Mouse (Mus musculus) ES-Bruce4 (cell line): ENCODE results near the gene Gm28042. TPM values are rescaled to one million over a fixed set of nuclear protein-coding genes. Genes with fewer than 3 reads are reported as not detected.

Source experiments
- H3K27ac ChIP-seq: 2 replicates; pipeline ENCODE4 v1.5.1; 2012; ENCODE audit warnings: low read length, inconsistent platforms; ENCODE audit not compliant: insufficient read depth
- H3K27me3 ChIP-seq: 2 replicates; pipeline ENCODE4 v1.6.1; 2012; ENCODE audit warnings: mild to moderate bottlenecking, low read length, inconsistent platforms; ENCODE audit not compliant: control insufficient read depth, poor library complexity, insufficient read depth, severe bottlenecking
- H3K36me3 ChIP-seq: 2 replicates; pipeline ENCODE4 v1.6.1; 2012; ENCODE audit warnings: inconsistent platforms, mild to moderate bottlenecking, low read length, moderate library complexity; ENCODE audit not compliant: control insufficient read depth, poor library complexity, insufficient read depth, severe bottlenecking
- H3K4me1 ChIP-seq: one replicate; pipeline ENCODE4 v1.8.1; 2011; ENCODE audit warnings: low read length; ENCODE audit not compliant: control insufficient read depth, insufficient read depth
- H3K4me3 ChIP-seq: 2 replicates; pipeline ENCODE4 v1.5.1; 2011; ENCODE audit warnings: low read depth, mild to moderate bottlenecking, low read length
- H3K9ac ChIP-seq: 2 replicates; pipeline ENCODE4 v1.6.1; 2012; ENCODE audit warnings: low read depth, mild to moderate bottlenecking, inconsistent platforms; ENCODE audit not compliant: poor library complexity, severe bottlenecking
- H3K9me3 ChIP-seq: replicated peaks from 2 replicates; pipeline ENCODE4 v1.6.1; 2012; ENCODE audit warnings: mild to moderate bottlenecking, low read length, inconsistent platforms; ENCODE audit not compliant: control insufficient read depth, poor library complexity, insufficient read depth, severe bottlenecking
- CTCF ChIP-seq: IDR thresholded peaks from one replicate; pipeline ENCODE4 v1.8.1; 2011; ENCODE audit warnings: low read depth, low read length
- EP300 ChIP-seq: IDR thresholded peaks from 2 replicates; pipeline ENCODE4 v1.6.1; 2011; ENCODE audit warnings: low read depth, low read length; ENCODE audit not compliant: insufficient read depth
- POLR2A ChIP-seq: IDR thresholded peaks from one replicate; pipeline ENCODE4 v1.8.1; 2011; ENCODE audit warnings: low read length; ENCODE audit not compliant: insufficient read depth
- polyA plus RNA-seq: library from polyadenylated mRNA; stranded (reverse); fragments of >200 nt; gene quantifications from 2 replicates; pipeline ENCODE4 v1.2.4, GENCODE M21; 2011; ENCODE audit warnings: low read depth; ENCODE audit not compliant: missing spikeins, insufficient read depth, insufficient read length

Gm28042 gene
- polyA plus RNA-seq, 1 experiment: 3.5 TPM

GRCm38 (mm10) chr2:119995391-119996281, 31.7 kb upstream of the Gm28042 start:
- no peak for TF ChIP-seq POLR2A
- TF ChIP-seq EP300: no peak
- TF ChIP-seq CTCF: no peak
- Histone ChIP-seq H3K4me3 (no peak overlapping the region), H3K4me1 (no peaks in the 10 kb centered on the region), H3K27me3 (no peaks in the 10 kb centered on the region), H3K9me3 (no peaks in the 10 kb centered on the region), H3K27ac (no peak overlapping the region), H3K9ac (no peak overlapping the region), H3K36me3 (no peaks in the 10 kb centered on the region)

GRCm38 (mm10) chr2:119997354-119997753, 29.9 kb upstream of the Gm28042 start:
- no peak overlapping the region for H3K27ac ChIP-seq
- no peaks in the 10 kb centered on the region for H3K9me3 ChIP-seq
- no peaks in the 10 kb centered on the region for H3K27me3 ChIP-seq
- H3K9ac ChIP-seq: no peak overlapping the region
- H3K4me3 ChIP-seq: no peak overlapping the region
- no peaks in the 10 kb centered on the region for H3K36me3 ChIP-seq
- no peaks in the 10 kb centered on the region for H3K4me1 ChIP-seq
- no peak for TF ChIP-seq CTCF
- TF ChIP-seq POLR2A: no peak
- no peak for TF ChIP-seq EP300

- Histone ChIP-seq H3K36me3 (no peaks in the 10 kb centered on the region), H3K27ac (no peak overlapping the region), H3K9ac (no peak overlapping the region), H3K4me1 (no peaks in the 10 kb centered on the region), H3K27me3 (no peaks in the 10 kb centered on the region), H3K4me3 (no peak overlapping the region), H3K9me3 (no peaks in the 10 kb centered on the region)
- no peak for TF ChIP-seq POLR2A
- TF ChIP-seq CTCF: no peak
- TF ChIP-seq EP300: no peak
These were observed 27.6 kb upstream of the Gm28042 start for GRCm38 (mm10) chr2:119999731-120000130.

GRCm38 (mm10) chr2:120000882-120001584, 26.3 kb upstream of the Gm28042 start:
- H3K4me3 ChIP-seq: no peak overlapping the region
- no peak overlapping the region for H3K9ac ChIP-seq
- H3K9me3 ChIP-seq: no peaks in the 10 kb centered on the region
- H3K4me1 ChIP-seq: no peaks in the 10 kb centered on the region
- no peaks in the 10 kb centered on the region for H3K36me3 ChIP-seq
- H3K27me3 ChIP-seq: no peaks in the 10 kb centered on the region
- H3K27ac ChIP-seq: no peak overlapping the region
- no peak for TF ChIP-seq POLR2A
- TF ChIP-seq EP300: no peak
- no peak for TF ChIP-seq CTCF

- H3K9me3 ChIP-seq: no peaks in the 10 kb centered on the region
- no peak overlapping the region for H3K4me3 ChIP-seq
- TF ChIP-seq EP300 (no peak), CTCF (no peak), POLR2A (no peak)
- no peak overlapping the region for H3K9ac ChIP-seq
- H3K27me3 ChIP-seq: no peaks in the 10 kb centered on the region
- no peak overlapping the region for H3K27ac ChIP-seq
- no peaks in the 10 kb centered on the region for H3K4me1 ChIP-seq
- H3K36me3 ChIP-seq: no peaks in the 10 kb centered on the region
These were observed 25.3 kb upstream of the Gm28042 start for GRCm38 (mm10) chr2:120001956-120002355.

- no peaks in the 10 kb centered on the region for H3K36me3 ChIP-seq
- no peak overlapping the region for H3K4me3 ChIP-seq
- no peaks in the 10 kb centered on the region for H3K9me3 ChIP-seq
- no peak overlapping the region for H3K27ac ChIP-seq
- no peak overlapping the region for H3K9ac ChIP-seq
- H3K27me3 ChIP-seq: no peaks in the 10 kb centered on the region
- H3K4me1 ChIP-seq: peaks cover 2% of the 10 kb centered on the region
- TF ChIP-seq POLR2A: no peak
- TF ChIP-seq CTCF: no peak
- TF ChIP-seq EP300: no peak
These were observed 23.3 kb upstream of the Gm28042 start for GRCm38 (mm10) chr2:120003970-120004369.
